Mouse (Mus musculus) right cerebral cortex, postnatal 4 days (tissue): ENCODE data around the gene Svs1.
A peak's percentile ranks its signal among the peaks of the same experiment; 100 is the strongest.
"Not testable (repeated sequence)": the region's sequence is repeated elsewhere in the genome, so short reads cannot be mapped to it uniquely, and the experiment has no call there.

Experiments
- DNase-seq: peaks from one replicate; pipeline ENCODE4 v3.0.0-alpha.2; 2022

The Svs1 gene

GRCm38 (mm10) chr6:48986444-48986990 lies at the start of gene Svs1:
Gene Svs1 (plus strand): TSS chr6:48986861.
- DNase-seq: no peak

- DNase-seq: no peak
These were observed 37.1 kb upstream of the Svs1 start for GRCm38 (mm10) chr6:48949596-48949995.

GRCm38 (mm10) chr6:48950676-48951075 lies 36.0 kb upstream of the Svs1 start:
- no peak for DNase-seq

- DNase-seq: no peak
These were observed 35.0 kb upstream of the Svs1 start for GRCm38 (mm10) chr6:48951630-48952029.

GRCm38 (mm10) chr6:48953220-48953619 lies 33.4 kb upstream of the Svs1 start:
- DNase-seq: no peak

- no peak for DNase-seq
These were observed 32.5 kb upstream of the Svs1 start for GRCm38 (mm10) chr6:48954211-48954610.

GRCm38 (mm10) chr6:48954946-48955345 lies 31.7 kb upstream of the Svs1 start:
- DNase-seq: peak; percentile 46

- DNase-seq: no peak
These were observed 29.9 kb upstream of the Svs1 start for GRCm38 (mm10) chr6:48956785-48957184.

GRCm38 (mm10) chr6:48958053-48958452 lies 28.6 kb upstream of the Svs1 start:
- DNase-seq: peak; percentile 14

- DNase-seq: not testable (repeated sequence)
These were observed 27.5 kb upstream of the Svs1 start for GRCm38 (mm10) chr6:48959151-48959550.

- DNase-seq: not testable (repeated sequence)
These were observed 20.0 kb upstream of the Svs1 start for GRCm38 (mm10) chr6:48966696-48967095.

GRCm38 (mm10) chr6:48967868-48968267 lies 18.8 kb upstream of the Svs1 start:
- DNase-seq: no peak

GRCm38 (mm10) chr6:48974663-48975062 lies 12.0 kb upstream of the Svs1 start, which contains the start of gene Doxl2:
Gene Doxl2 (plus strand): TSS chr6:48974963.
- DNase-seq: no peak

- DNase-seq: no peak
These were observed 7.0 kb upstream of the Svs1 start for GRCm38 (mm10) chr6:48979616-48980015.

GRCm38 (mm10) chr6:48982305-48982704 lies 4.4 kb upstream of the Svs1 start:
- DNase-seq: no peak

GRCm38 (mm10) chr6:48989971-48990370 lies 3.3 kb downstream of the Svs1 start:
- DNase-seq: no peak

GRCm38 (mm10) chr6:48991991-48992390 lies 5.3 kb downstream of the Svs1 start:
- DNase-seq: no peak

GRCm38 (mm10) chr6:48998186-48998585 lies 11.5 kb downstream of the Svs1 start:
- DNase-seq: no peak

GRCm38 (mm10) chr6:48998796-48999195 lies 12.1 kb downstream of the Svs1 start:
- DNase-seq: no peak

- DNase-seq: no peak
These were observed 16.7 kb downstream of the Svs1 start for GRCm38 (mm10) chr6:49003381-49003780.

- peak; percentile 69 for DNase-seq
These were observed 21.3 kb downstream of the Svs1 start for GRCm38 (mm10) chr6:49007981-49008380.

- no peak for DNase-seq
These were observed 21.9 kb downstream of the Svs1 start for GRCm38 (mm10) chr6:49008420-49009160.

- DNase-seq: no peak
These were observed 22.5 kb downstream of the Svs1 start for GRCm38 (mm10) chr6:49009161-49009555.

- no peak for DNase-seq
These were observed 23.0 kb downstream of the Svs1 start for GRCm38 (mm10) chr6:49009665-49010064.

GRCm38 (mm10) chr6:49011191-49011590 lies 24.5 kb downstream of the Svs1 start:
- DNase-seq: no peak
